Mouse (Mus musculus): ENCODE data around the gene Fut7.

Fut7 gene

GRCm38 (mm10) chr2:25431308-25431855 is 8.3 kb downstream of the Fut7 start:
- ChIA-PET CTCF (interaction anchor here in 1 of 4 experiments (0.9 kb wide), 1 partner anchor 9 kb away, joined by 3 read pairs; no protein-coding TSS in a partner anchor), POLR2A (interaction anchor here in 2 of 4 experiments (0.6 to 1.3 kb wide), 2 partner anchors 31 to 583 kb away, joined by 3 read pairs; no protein-coding TSS in a partner anchor)

GRCm38 (mm10) chr2:25432326-25433098 is 9.4 kb downstream of the Fut7 start:
- CTCF ChIA-PET, result interaction anchor here in 2 of 4 experiments (0.6 kb wide), 2 partner anchors 11 to 39 kb away, joined by 3 to 6 read pairs; no protein-coding TSS in a partner anchor

GRCm38 (mm10) chr2:25433101-25433500 is 10.0 kb downstream of the Fut7 start:
- POLR2A ChIA-PET, result interaction anchor here in 3 of 4 experiments (0.6 to 2.7 kb wide), 4 partner anchors 12 to 58 kb away, joined by 3 to 11 read pairs (median 4); partner anchors contain the start of genes Clic3 (in 1 of the 3) and Paxx (in 1 of the 3)
- CTCF ChIA-PET, result interaction anchor here in 2 of 4 experiments (0.6 to 2.0 kb wide), 3 partner anchors 11 to 38 kb away, joined by 3 to 8 read pairs (median 6); no protein-coding TSS in a partner anchor

More at GRCm38 (mm10) chr2:25432326-25433098, 9.4 kb downstream of the Fut7 start:
- POLR2A ChIA-PET, result interaction anchor here in 3 of 4 experiments (0.6 to 2.7 kb wide), 3 partner anchors 11 to 57 kb away, joined by 3 to 11 read pairs (median 5); partner anchors contain the start of gene Clic3 (in 1 of the 3)

- ChIA-PET POLR2A (interaction anchor here in 3 of 4 experiments (0.5 to 2.7 kb wide), 7 partner anchors 12 to 698 kb away, joined by 3 to 11 read pairs (median 3); partner anchors contain the start of genes Clic3 (in 1 of the 3), Entpd2 (in 1 of the 3) and Paxx (in 1 of the 3)), CTCF (interaction anchor here in 1 of 4 experiments (2.0 kb wide), 1 partner anchor 13 kb away, joined by 8 read pairs; no protein-coding TSS in a partner anchor)
Observed at GRCm38 (mm10) chr2:25434292-25434691, 11.2 kb downstream of the Fut7 start.

GRCm38 (mm10) chr2:25436286-25436820 is 13.3 kb downstream of the Fut7 start:
- POLR2A ChIA-PET, result interaction anchor here in 2 of 4 experiments (0.6 to 1.6 kb wide), 6 partner anchors 8 to 264 kb away, joined by 3 to 4 read pairs (median 3); partner anchors contain the start of genes Clic3 (in 1 of the 2), Mamdc4 (in 1 of the 2), Paxx (in 1 of the 2) and Phpt1 (in 1 of the 2)
- CTCF ChIA-PET, result interaction anchor here in 2 of 4 experiments (0.8 to 2.1 kb wide), 4 partner anchors 8 to 145 kb away, joined by 3 to 8 read pairs (median 3); partner anchors contain the start of genes Abca2 (in 1 of the 2) and Ajm1 (in 1 of the 2)

- CTCF ChIA-PET, result no interaction called here
- POLR2A ChIA-PET, result interaction anchor here in 1 of 4 experiments (0.9 to 3.5 kb wide), 3 partner anchors 12 to 84 kb away, joined by 3 to 12 read pairs (median 3); partner anchors contain the start of genes Abca2 and Clic3
Observed at GRCm38 (mm10) chr2:25441067-25441466, 18.0 kb downstream of the Fut7 start.

- CTCF ChIA-PET, result interaction anchor here in 1 of 4 experiments (1.2 kb wide), 1 partner anchor 14 kb away, joined by 3 read pairs; the partner anchor contains the start of gene Abca2
- POLR2A ChIA-PET, result no interaction called here
Observed at GRCm38 (mm10) chr2:25442682-25443081, 19.6 kb downstream of the Fut7 start.

GRCm38 (mm10) chr2:25450853-25451647 is 28.0 kb downstream of the Fut7 start:
- ChIA-PET CTCF (interaction anchor here in 2 of 4 experiments (1.6 to 1.9 kb wide), 3 partner anchors 9 to 30 kb away, joined by 4 to 6 read pairs (median 6); partner anchors contain the start of genes Abca2 (in 1 of the 2) and Paxx (in 1 of the 2)), POLR2A (interaction anchor here in 2 of 4 experiments (1.4 to 2.0 kb wide), 2 partner anchors 9 to 22 kb away, joined by 3 to 8 read pairs; partner anchors contain the start of gene Paxx (in 1 of the 2))

GRCm38 (mm10) chr2:25452951-25453350 is 29.9 kb downstream of the Fut7 start:
- POLR2A ChIA-PET, result interaction anchor here (0.6 to 1.3 kb wide), 6 partner anchors 13 to 525 kb away, joined by 3 to 6 read pairs (median 4); no protein-coding TSS in a partner anchor
- CTCF ChIA-PET, result interaction anchor here in 1 of 4 experiments (0.5 kb wide), 1 partner anchor 26 kb away, joined by 3 read pairs; no protein-coding TSS in a partner anchor

- ChIA-PET POLR2A (interaction anchor here in 3 of 4 experiments (0.5 to 2.7 kb wide), 19 partner anchors 9 to 276 kb away, joined by 3 to 12 read pairs (median 4); partner anchors contain the start of genes Abca2 (in 2 of the 3) and Traf2 (in 1 of the 3)), CTCF (interaction anchor here in 2 of 4 experiments (0.6 to 1.6 kb wide), 9 partner anchors 10 to 151 kb away, joined by 3 to 6 read pairs (median 3); partner anchors contain the start of genes Abca2 (in 1 of the 2) and Fut7 (in 1 of the 2))
Observed at GRCm38 (mm10) chr2:25456205-25456953, 33.3 kb downstream of the Fut7 start, which contains the start of gene Clic3. Gene Clic3 (plus strand): TSS chr2:25456838.

- CTCF ChIA-PET, result interaction anchor here in 2 of 4 experiments (0.6 to 1.7 kb wide), 9 partner anchors 26 to 807 kb away, joined by 3 to 10 read pairs (median 3); partner anchors contain the start of genes Abca2 (in 1 of the 2) and Fut7 (in 1 of the 2)
- POLR2A ChIA-PET, result interaction anchor here in 2 of 4 experiments (0.5 to 2.7 kb wide), 14 partner anchors 10 to 277 kb away, joined by 3 to 12 read pairs (median 4); partner anchors contain the start of gene Abca2 (in 2 of the 2)
Observed at GRCm38 (mm10) chr2:25457022-25457896, 34.2 kb downstream of the Fut7 start.

- ChIA-PET CTCF (interaction anchor here in 1 of 4 experiments (1.1 to 1.7 kb wide), 2 partner anchors 57 to 301 kb away, joined by 3 read pairs; no protein-coding TSS in a partner anchor), POLR2A (interaction anchor here in 2 of 4 experiments (1.1 to 3.0 kb wide), 3 partner anchors 8 to 30 kb away, joined by 3 to 13 read pairs (median 8); partner anchors contain the start of gene Abca2 (in 1 of the 2))
Observed at GRCm38 (mm10) chr2:25458911-25459310, 35.8 kb downstream of the Fut7 start.

GRCm38 (mm10) chr2:25460135-25460534 is 37.1 kb downstream of the Fut7 start:
- POLR2A ChIA-PET, result interaction anchor here in 2 of 4 experiments (0.8 to 3.0 kb wide), 13 partner anchors 9 to 235 kb away, joined by 3 to 13 read pairs (median 6); partner anchors contain the start of genes Abca2 (in 1 of the 2), Anapc2 (in 1 of the 2), Ptgds (in 1 of the 2) and Sapcd2 (in 1 of the 2)
- CTCF ChIA-PET, result interaction anchor here in 2 of 4 experiments (1.1 to 1.9 kb wide), 6 partner anchors 9 to 181 kb away, joined by 3 to 6 read pairs (median 4); partner anchors contain the start of gene Abca2 (in 1 of the 2)

- CTCF ChIA-PET, result interaction anchor here in 2 of 4 experiments (0.6 to 1.9 kb wide), 9 partner anchors 10 to 678 kb away, joined by 3 to 6 read pairs (median 4); partner anchors contain the start of gene Abca2 (in 2 of the 2)
Observed at GRCm38 (mm10) chr2:25460551-25461309, 37.7 kb downstream of the Fut7 start, which contains the start of gene Paxx. Gene Paxx (minus strand): TSS chr2:25461094.

More at GRCm38 (mm10) chr2:25460551-25461309, 37.7 kb downstream of the Fut7 start, which contains the start of gene Paxx:
- POLR2A ChIA-PET, result interaction anchor here in 2 of 4 experiments (0.6 to 3.0 kb wide), 19 partner anchors 9 to 280 kb away, joined by 3 to 13 read pairs (median 4); partner anchors contain the start of genes Ptgds (in 2 of the 2), Abca2 (in 1 of the 2), Anapc2 (in 1 of the 2) and Nrarp (in 1 of the 2)

Data from embryonic stem cell, embryonic (primary cell).